Mouse (Mus musculus): ENCODE data around the gene Cbfb.

GRCm38 (mm10) chr8:105171116-105172002 lies 885 bp downstream of the Cbfb start:
- TF ChIP-seq CTCF (IDR thresholded peaks at IDR 0.05; ENCODE audit: borderline replicate concordance, extremely low read depth, insufficient read depth, insufficient read length), result no peak
- TF ChIP-seq POLR2A (IDR thresholded peaks at IDR 0.05; ENCODE audit: borderline replicate concordance, extremely low read depth, insufficient read depth, insufficient read length, poor library complexity, severe bottlenecking), result 0 out of 2 replicates have a peak, but pooled peaks have one; percentile 25
